Mouse (Mus musculus): ENCODE measurements at regions not wholly inside any gene's neighbourhood (a gene's known extent, or its start where the extent isn't known, plus 50 kb on each side); places are given as distances from the start of the nearest gene placed in this dataset.
A peak's percentile ranks its signal among the peaks of the same experiment; 100 is the strongest.

DNA sequence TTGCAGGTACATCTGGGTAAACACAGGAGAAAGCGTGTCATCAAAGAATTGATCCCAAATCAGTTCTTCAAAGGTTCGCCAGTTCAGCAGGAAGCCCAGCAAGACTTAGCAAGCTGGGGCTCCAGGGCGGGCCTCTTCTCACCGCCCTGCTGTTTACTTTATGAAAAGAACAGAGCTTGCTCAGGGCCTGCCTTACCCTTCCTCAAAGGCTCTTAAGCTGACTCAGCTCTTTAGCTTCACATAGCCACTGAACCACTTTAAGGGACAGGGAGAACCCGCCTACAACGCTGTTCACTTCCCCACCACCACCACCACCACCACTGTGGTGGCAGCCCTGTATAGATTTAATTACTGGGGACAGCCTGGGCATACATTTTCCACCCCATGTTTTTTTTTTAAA is 148.5 kb downstream of the Clic5 start:
- no peak overlapping the region for H3K9ac ChIP-seq (ENCODE audit: low read depth, low read length)
- H3K4me3 ChIP-seq (ENCODE audit: insufficient read depth, low read depth, low read length): no peak overlapping the region
- 51% methylated on average over 6 of the region's 6 CpGs for WGBS
- H3K4me1 ChIP-seq (ENCODE audit: control insufficient read depth, insufficient read depth, low read length): no peaks in the 10 kb centered on the region
- H3K27ac ChIP-seq (replicated peaks; ENCODE audit: insufficient read depth, low read depth, low read length): no peak overlapping the region
- H3K27me3 ChIP-seq (ENCODE audit: control insufficient read depth, insufficient read depth, low read length): no peaks in the 10 kb centered on the region
- no peak for DNase-seq (ENCODE audit: extremely low read depth, low read depth, low spot score)
- TF ChIP-seq CTCF (IDR thresholded peaks at IDR 0.05; ENCODE audit: low read depth, low read length) (no peak), POLR2A (IDR thresholded peaks at IDR 0.05; ENCODE audit: extremely low read depth, insufficient read depth, low read length) (no peak)
- no peaks in the 10 kb centered on the region for H3K36me3 ChIP-seq (ENCODE audit: control insufficient read depth, insufficient read depth, low read length)
- no peaks in the 10 kb centered on the region for H3K79me2 ChIP-seq (ENCODE audit: control insufficient read depth, insufficient read depth, low read length)

DNA sequence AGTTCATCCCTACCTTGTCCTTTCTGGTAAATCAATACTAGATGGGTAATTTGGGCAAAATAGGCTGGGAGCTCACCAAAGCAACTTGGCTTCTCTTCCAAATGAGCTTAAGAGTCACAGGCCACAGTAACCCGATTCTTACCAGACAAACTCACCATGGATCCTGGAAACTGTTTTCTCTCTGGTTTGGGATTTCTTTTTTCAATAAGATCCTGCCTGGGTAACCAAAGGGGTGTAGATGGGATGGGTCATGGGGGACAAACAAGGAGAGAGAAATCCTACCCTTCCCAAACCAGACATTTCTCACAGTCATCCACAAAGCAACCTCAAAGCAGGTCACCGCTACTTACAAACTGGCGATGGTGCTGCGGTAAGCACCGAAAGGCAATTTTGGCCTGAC is 148.9 kb downstream of the Clic5 start:
- DNase-seq (ENCODE audit: extremely low read depth, low read depth, low spot score): no peak
- WGBS: 93% methylated on average over 5 of the region's 5 CpGs
- TF ChIP-seq POLR2A (IDR thresholded peaks at IDR 0.05; ENCODE audit: extremely low read depth, insufficient read depth, low read length) (no peak), CTCF (IDR thresholded peaks at IDR 0.05; ENCODE audit: low read depth, low read length) (no peak)
- H3K79me2 ChIP-seq (ENCODE audit: control insufficient read depth, insufficient read depth, low read length): no peaks in the 10 kb centered on the region
- no peaks in the 10 kb centered on the region for H3K4me1 ChIP-seq (ENCODE audit: control insufficient read depth, insufficient read depth, low read length)
- no peak overlapping the region for H3K4me3 ChIP-seq (ENCODE audit: insufficient read depth, low read depth, low read length)
- H3K27ac ChIP-seq (replicated peaks; ENCODE audit: insufficient read depth, low read depth, low read length): no peak overlapping the region
- H3K36me3 ChIP-seq (ENCODE audit: control insufficient read depth, insufficient read depth, low read length): no peaks in the 10 kb centered on the region
- no peaks in the 10 kb centered on the region for H3K27me3 ChIP-seq (ENCODE audit: control insufficient read depth, insufficient read depth, low read length)
- H3K9ac ChIP-seq (ENCODE audit: low read depth, low read length): no peak overlapping the region

GRCm38 (mm10) chr17:44344542-44344941 is 156.2 kb downstream of the Clic5 start:
- no peaks in the 10 kb centered on the region for H3K27me3 ChIP-seq (ENCODE audit: control insufficient read depth, insufficient read depth, low read length)
- 86% methylated on average over 2 of the region's 2 CpGs for WGBS
- no peaks in the 10 kb centered on the region for H3K4me1 ChIP-seq (ENCODE audit: control insufficient read depth, insufficient read depth, low read length)
- no peak overlapping the region for H3K4me3 ChIP-seq (ENCODE audit: insufficient read depth, low read depth, low read length)
- TF ChIP-seq POLR2A (IDR thresholded peaks at IDR 0.05; ENCODE audit: extremely low read depth, insufficient read depth, low read length) (no peak), CTCF (IDR thresholded peaks at IDR 0.05; ENCODE audit: low read depth, low read length) (no peak)
- DNase-seq (ENCODE audit: extremely low read depth, low read depth, low spot score): no peak
- no peaks in the 10 kb centered on the region for H3K36me3 ChIP-seq (ENCODE audit: control insufficient read depth, insufficient read depth, low read length)
- H3K27ac ChIP-seq (replicated peaks; ENCODE audit: insufficient read depth, low read depth, low read length): no peak overlapping the region
- no peak overlapping the region for H3K9ac ChIP-seq (ENCODE audit: low read depth, low read length)
- H3K79me2 ChIP-seq (ENCODE audit: control insufficient read depth, insufficient read depth, low read length): no peaks in the 10 kb centered on the region

- no peak overlapping the region for H3K4me3 ChIP-seq (ENCODE audit: insufficient read depth, low read depth, low read length)
- no peak for TF ChIP-seq CTCF (IDR thresholded peaks at IDR 0.05; ENCODE audit: low read depth, low read length)
- TF ChIP-seq POLR2A (IDR thresholded peaks at IDR 0.05; ENCODE audit: extremely low read depth, insufficient read depth, low read length): no peak
- DNase-seq (ENCODE audit: extremely low read depth, low read depth, low spot score): no peak
- no peak overlapping the region for H3K9ac ChIP-seq (ENCODE audit: low read depth, low read length)
- no peaks in the 10 kb centered on the region for H3K27me3 ChIP-seq (ENCODE audit: control insufficient read depth, insufficient read depth, low read length)
- no peaks in the 10 kb centered on the region for H3K79me2 ChIP-seq (ENCODE audit: control insufficient read depth, insufficient read depth, low read length)
- no peaks in the 10 kb centered on the region for H3K4me1 ChIP-seq (ENCODE audit: control insufficient read depth, insufficient read depth, low read length)
- no peaks in the 10 kb centered on the region for H3K36me3 ChIP-seq (ENCODE audit: control insufficient read depth, insufficient read depth, low read length)
- WGBS: 74% methylated on average over 2 of the region's 2 CpGs
- no peak overlapping the region for H3K27ac ChIP-seq (replicated peaks; ENCODE audit: insufficient read depth, low read depth, low read length)
Measured at GRCm38 (mm10) chr17:44345374-44345773, 157.0 kb downstream of the Clic5 start.

DNA sequence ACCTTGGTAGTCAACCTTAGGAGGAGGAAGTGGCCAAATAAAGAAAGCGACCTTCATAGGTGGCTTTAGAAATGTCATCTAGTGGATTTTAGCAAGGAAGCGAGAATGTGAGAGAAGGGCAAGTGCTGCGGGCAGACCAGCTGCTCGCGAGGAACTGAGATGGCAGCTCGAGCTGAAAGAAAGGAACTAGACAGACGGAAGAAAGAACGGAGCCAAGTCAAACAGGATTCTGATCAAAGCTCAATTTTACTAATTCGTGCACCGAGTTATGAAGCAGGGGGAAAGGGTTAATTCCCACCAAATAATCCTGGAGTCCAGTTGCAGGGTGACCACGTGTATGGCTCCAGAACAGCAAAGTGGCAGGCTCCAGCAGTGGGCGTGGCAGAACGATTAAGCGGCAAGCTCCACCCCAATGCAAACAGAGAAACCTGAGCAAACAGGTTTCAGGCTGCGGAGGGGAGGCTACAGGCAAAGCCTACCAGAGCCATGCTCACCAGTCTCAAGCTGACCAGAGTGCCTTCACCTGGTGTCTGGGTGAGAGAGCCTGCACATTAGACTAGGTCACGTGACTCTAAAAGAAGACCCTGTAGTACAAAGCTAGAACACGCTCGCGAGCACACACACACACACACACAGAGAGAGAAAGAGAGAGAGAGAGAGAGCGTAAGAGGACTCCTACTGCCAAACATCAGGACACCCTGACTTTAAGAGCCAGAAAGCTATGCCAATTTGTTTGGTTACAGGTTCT is 162.0 kb downstream of the Clic5 start:
- Histone ChIP-seq H3K4me3 (ENCODE audit: insufficient read depth, low read depth, low read length) (no peak overlapping the region), H3K4me1 (ENCODE audit: control insufficient read depth, insufficient read depth, low read length) (no peaks in the 10 kb centered on the region), H3K9ac (ENCODE audit: low read depth, low read length) (no peak overlapping the region), H3K27me3 (ENCODE audit: control insufficient read depth, insufficient read depth, low read length) (no peaks in the 10 kb centered on the region), H3K79me2 (ENCODE audit: control insufficient read depth, insufficient read depth, low read length) (no peaks in the 10 kb centered on the region), H3K27ac (replicated peaks; ENCODE audit: insufficient read depth, low read depth, low read length) (no peak overlapping the region), H3K36me3 (ENCODE audit: control insufficient read depth, insufficient read depth, low read length) (no peaks in the 10 kb centered on the region)
- TF ChIP-seq POLR2A (IDR thresholded peaks at IDR 0.05; ENCODE audit: extremely low read depth, insufficient read depth, low read length) (no peak), CTCF (IDR thresholded peaks at IDR 0.05; ENCODE audit: low read depth, low read length) (no peak)
- 29% methylated on average over 20 of the region's 20 CpGs for WGBS
- DNase-seq (ENCODE audit: extremely low read depth, low read depth, low spot score): peak; percentile 75

DNA sequence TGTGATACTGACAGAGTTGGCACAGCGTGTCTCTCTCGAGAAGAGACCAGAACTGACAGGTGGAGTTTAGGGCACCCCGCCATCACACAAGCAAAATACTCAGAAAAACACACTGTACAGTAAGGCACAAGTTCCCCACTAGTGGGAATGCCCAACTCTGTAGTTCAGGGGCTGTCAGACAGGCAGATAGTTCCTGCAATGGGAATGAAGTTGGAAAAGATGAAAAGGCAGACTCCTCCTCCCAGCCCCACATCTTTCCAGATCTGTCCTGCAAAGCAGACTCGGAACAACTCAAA is 162.5 kb downstream of the Clic5 start:
- no peaks in the 10 kb centered on the region for H3K4me1 ChIP-seq (ENCODE audit: control insufficient read depth, insufficient read depth, low read length)
- H3K36me3 ChIP-seq (ENCODE audit: control insufficient read depth, insufficient read depth, low read length): no peaks in the 10 kb centered on the region
- H3K79me2 ChIP-seq (ENCODE audit: control insufficient read depth, insufficient read depth, low read length): no peaks in the 10 kb centered on the region
- H3K4me3 ChIP-seq (ENCODE audit: insufficient read depth, low read depth, low read length): no peak overlapping the region
- no peak for TF ChIP-seq POLR2A (IDR thresholded peaks at IDR 0.05; ENCODE audit: extremely low read depth, insufficient read depth, low read length)
- no peak for TF ChIP-seq CTCF (IDR thresholded peaks at IDR 0.05; ENCODE audit: low read depth, low read length)
- 57% methylated on average over 4 of the region's 4 CpGs for WGBS
- no peak overlapping the region for H3K9ac ChIP-seq (ENCODE audit: low read depth, low read length)
- DNase-seq (ENCODE audit: extremely low read depth, low read depth, low spot score): no peak
- H3K27ac ChIP-seq (replicated peaks; ENCODE audit: insufficient read depth, low read depth, low read length): no peak overlapping the region
- H3K27me3 ChIP-seq (ENCODE audit: control insufficient read depth, insufficient read depth, low read length): no peaks in the 10 kb centered on the region

Measured in liver, adult 2 months (tissue).